Mouse (Mus musculus) limb, embryonic 15.5 days (tissue): Measurements from ENCODE around the gene Hrh3. TPM values are rescaled to one million over a fixed set of nuclear protein-coding genes. Genes with fewer than 3 reads are reported as not detected.

ENCODE experiments used
- ATAC-seq: fragments of 200-750 bp; cut with Nextera tagmentation; 2 replicates; pipeline ENCODE4 v1.8.0; 2017; ENCODE audit warnings: low read depth, moderate TSS enrichment; ENCODE audit not compliant: insufficient number of reproducible peaks, low FRiP score, low TSS enrichment
- H3K27ac ChIP-seq: fragments of 300-500 bp; sonication (generic); 2 replicates; pipeline ENCODE4 v1.5.1; 2015; ENCODE audit warnings: moderate library complexity, mild to moderate bottlenecking, inconsistent platforms
- H3K27me3 ChIP-seq: fragments of 300-500 bp; sonication (generic); 2 replicates; pipeline ENCODE4 v1.6.1; 2015; ENCODE audit warnings: inconsistent platforms
- H3K36me3 ChIP-seq: fragments of 300-500 bp; sonication (generic); 2 replicates; pipeline ENCODE4 v1.6.1; 2015; ENCODE audit warnings: inconsistent platforms
- H3K4me1 ChIP-seq: fragments of 300-500 bp; sonication (generic); 2 replicates; pipeline ENCODE4 v1.6.1; 2015; ENCODE audit warnings: inconsistent platforms
- H3K4me2 ChIP-seq: fragments of 300-500 bp; sonication (generic); 2 replicates; pipeline ENCODE4 v1.6.1; 2015; ENCODE audit warnings: mild to moderate bottlenecking, inconsistent platforms
- H3K4me3 ChIP-seq: fragments of 300-500 bp; sonication (generic); 2 replicates; pipeline ENCODE4 v1.5.1; 2015; ENCODE audit warnings: mild to moderate bottlenecking, inconsistent platforms
- H3K9ac ChIP-seq: fragments of 300-500 bp; sonication (generic); 2 replicates; pipeline ENCODE4 v1.6.1; 2015; ENCODE audit warnings: inconsistent platforms
- H3K9me3 ChIP-seq: fragments of 300-500 bp; sonication (generic); 2 replicates; pipeline ENCODE4 v1.6.1; 2016; ENCODE audit warnings: inconsistent platforms
- WGBS: fragments of 180-500 bp; shearing (Covaris S2); methylation state at CpG from one replicate; pipeline ENCODE4 v1.1.7; 2015; 5-methylcytosine and 5-hydroxymethylcytosine counted together
- polyA plus RNA-seq: library from polyadenylated mRNA; unstranded; fragments of >200 nt; fragmentation: Nextera tagmentation; extraction: Ambion mirVana; gene quantifications from 2 replicates; pipeline ENCODE4 v1.2.1, GENCODE M21; 2015

Gene Hrh3
- polyA plus RNA-seq, 1 experiment from 2014 or later = not detected

DNA sequence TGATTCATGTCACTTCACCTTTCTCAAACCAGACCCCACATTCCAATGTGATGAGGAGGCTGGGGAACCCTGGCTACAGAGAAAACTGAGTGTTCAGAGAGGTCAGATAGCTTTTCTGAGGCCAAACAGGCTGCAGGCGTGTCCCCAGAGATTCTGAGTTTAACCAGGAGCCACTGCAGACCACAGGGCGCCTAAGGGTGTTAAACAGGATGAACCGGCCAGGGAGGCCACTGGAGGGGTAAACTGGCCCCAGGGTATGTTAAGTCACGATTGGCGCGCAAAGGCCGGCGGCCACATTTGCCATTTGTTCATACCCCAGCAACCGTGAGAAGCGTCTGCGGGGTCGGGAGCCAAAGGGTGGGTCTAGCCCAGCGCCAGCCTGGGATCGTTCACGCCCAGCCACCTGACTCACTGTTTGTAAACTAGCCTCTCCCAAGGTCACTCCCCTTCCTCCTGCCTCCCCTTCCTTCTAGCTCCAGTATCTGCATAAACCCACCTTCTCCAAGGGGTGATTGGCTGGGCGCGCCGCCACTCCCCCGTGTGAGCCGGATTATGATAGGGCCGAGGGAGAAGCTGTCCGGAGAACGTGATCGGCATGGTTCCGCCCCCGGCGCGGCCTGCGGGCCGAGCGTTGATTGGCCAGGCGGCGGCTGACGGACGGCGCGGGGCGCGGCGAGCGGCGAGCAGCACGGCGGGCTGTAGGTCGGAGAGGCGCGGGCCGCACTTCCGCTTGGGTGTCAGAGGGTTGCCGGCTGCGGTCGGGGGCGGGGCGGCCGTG is 14.6 kb upstream of the Hrh3 start, which contains the start of gene Osbpl2:
TSS of gene Osbpl2 (plus strand) at position 646 of the 778 bp plus-strand sequence.
- peak within 1 kb of the TSS; percentile 82 for H3K4me2 ChIP-seq
- peak; percentile 98 for ATAC-seq
- no peaks in the 10 kb centered on the region for H3K9me3 ChIP-seq
- WGBS = under 1% methylated on average over 55 of the region's 55 CpGs
- H3K27me3 ChIP-seq = peaks cover 21% of the 10 kb centered on the region; the same call in 1 of the 2 replicates
- peak within 1 kb of the TSS; percentile 72 for H3K27ac ChIP-seq
- H3K4me1 ChIP-seq = peaks cover 24% of the 10 kb centered on the region
- peak within 1 kb of the TSS; percentile 74 for H3K9ac ChIP-seq
- H3K4me3 ChIP-seq = peak within 1 kb of the TSS; percentile 96
- H3K36me3 ChIP-seq = peaks cover 8% of the 10 kb centered on the region; the same call in 1 of the 2 replicates

DNA sequence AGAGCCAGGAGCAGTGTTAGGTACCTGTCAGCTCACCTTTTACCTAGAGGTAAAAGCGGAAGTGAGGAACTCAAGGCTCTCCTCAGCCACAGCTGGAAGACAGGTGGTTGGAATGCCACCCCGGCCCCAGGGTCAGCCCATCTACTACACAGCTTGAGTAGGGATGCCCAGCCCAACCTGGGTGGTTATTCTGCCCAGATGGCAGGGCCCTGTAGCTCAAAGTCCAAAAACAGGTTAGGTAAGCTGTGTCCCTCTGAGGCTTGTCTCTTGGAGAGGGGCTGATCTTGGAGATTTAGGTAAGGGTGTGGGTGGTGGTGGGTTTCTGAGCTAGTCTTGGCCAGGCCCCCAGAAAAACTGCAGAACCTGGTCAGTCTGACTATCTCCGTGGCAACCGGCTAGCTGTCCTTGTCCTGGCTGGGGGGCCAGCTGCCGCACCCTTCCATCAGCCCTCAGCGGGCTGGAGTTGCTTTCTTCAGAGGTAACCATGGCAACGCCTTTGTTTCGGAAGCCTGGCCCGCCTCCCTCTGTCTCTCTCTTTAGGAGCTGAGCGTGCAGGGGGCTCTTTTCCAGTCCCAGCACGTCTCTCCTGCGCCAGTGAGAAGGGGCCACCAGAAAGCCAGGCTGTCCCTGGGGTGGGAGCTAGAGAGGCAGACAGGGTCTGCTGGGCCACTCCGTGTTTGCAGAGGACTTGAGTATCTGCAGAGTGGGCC is 13.4 kb upstream of the Hrh3 start:
- no peak overlapping the region for H3K27ac ChIP-seq
- peaks cover 23% of the 10 kb centered on the region; the same call in 1 of the 2 replicates for H3K27me3 ChIP-seq
- H3K9ac ChIP-seq = 0 out of 2 replicates have a peak overlapping the region, but pooled peaks have one; percentile 14
- no peaks in the 10 kb centered on the region for H3K36me3 ChIP-seq
- 9% methylated on average over 13 of the region's 13 CpGs for WGBS
- no peak for ATAC-seq
- H3K4me2 ChIP-seq = no peak overlapping the region
- H3K4me1 ChIP-seq = peaks cover 24% of the 10 kb centered on the region
- H3K9me3 ChIP-seq = no peaks in the 10 kb centered on the region
- H3K4me3 ChIP-seq = no peak overlapping the region

DNA sequence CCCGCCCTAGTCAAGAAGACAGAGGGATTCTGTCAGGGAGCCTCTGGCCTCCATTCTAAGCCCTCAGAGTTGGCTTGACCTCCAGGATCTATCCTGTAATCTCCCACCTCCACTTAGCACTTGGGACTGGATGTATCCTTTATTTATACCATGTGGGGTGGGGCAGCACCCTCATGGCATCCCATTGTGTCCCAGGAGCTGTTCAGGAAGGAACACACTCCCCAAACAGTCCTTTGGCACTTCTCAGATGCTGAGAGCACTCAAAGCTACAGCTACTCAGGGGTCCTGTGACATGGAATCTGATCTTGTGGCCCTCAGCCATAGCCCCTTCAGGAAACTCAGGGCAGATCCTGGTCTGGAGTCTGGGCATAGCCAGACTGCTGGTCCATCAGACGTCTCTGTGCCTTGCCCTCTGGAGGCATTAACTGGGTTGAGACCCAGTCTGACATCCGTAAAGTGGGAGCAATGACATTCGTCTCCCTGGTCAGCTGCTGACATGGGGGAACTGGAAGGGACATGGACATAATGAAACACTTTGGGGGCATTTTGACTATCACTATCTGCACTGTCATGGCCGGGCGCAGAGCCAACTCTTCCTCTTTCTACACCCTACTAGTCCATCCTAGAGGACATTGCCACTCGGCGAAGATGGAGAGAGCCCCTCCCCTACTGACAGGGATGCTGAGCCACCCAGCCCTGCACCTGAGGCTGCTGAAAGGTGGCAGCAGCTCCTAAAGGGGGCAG is 12.6 kb upstream of the Hrh3 start:
- Histone ChIP-seq H3K4me2 (no peak overlapping the region), H3K27ac (no peak overlapping the region), H3K4me1 (peaks cover 24% of the 10 kb centered on the region), H3K9me3 (no peaks in the 10 kb centered on the region), H3K27me3 (peaks cover 23% of the 10 kb centered on the region; the same call in 1 of the 2 replicates), H3K9ac (0 out of 2 replicates have a peak overlapping the region, but pooled peaks have one; percentile 14), H3K4me3 (no peak overlapping the region), H3K36me3 (no peaks in the 10 kb centered on the region)
- WGBS = 77% methylated on average over 8 of the region's 8 CpGs
- no peak for ATAC-seq

DNA sequence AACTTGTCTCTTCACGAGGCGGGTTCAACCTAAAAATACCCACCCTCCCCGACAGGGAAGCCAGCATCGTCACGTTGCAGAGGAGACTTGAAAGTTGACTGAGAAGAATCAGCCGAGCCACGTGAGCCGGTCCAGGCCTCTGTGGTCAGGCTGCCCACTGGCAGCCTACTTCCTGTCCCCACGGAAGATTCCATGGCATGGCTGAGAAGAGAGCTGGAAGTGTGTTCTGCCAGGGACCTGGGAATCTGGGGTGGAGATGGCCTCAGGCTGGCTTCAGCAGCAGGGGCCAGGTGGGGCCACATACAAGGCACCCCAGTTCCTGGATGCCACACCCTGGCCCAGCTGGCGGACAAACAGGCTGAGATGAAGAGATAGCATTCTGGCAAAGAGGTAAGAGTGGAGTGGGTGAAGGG is 11.8 kb upstream of the Hrh3 start:
- Histone ChIP-seq H3K27me3 (peaks cover 23% of the 10 kb centered on the region; the same call in 1 of the 2 replicates), H3K27ac (no peak overlapping the region), H3K4me1 (peaks cover 24% of the 10 kb centered on the region), H3K9me3 (no peaks in the 10 kb centered on the region), H3K36me3 (no peaks in the 10 kb centered on the region), H3K9ac (no peak overlapping the region), H3K4me3 (no peak overlapping the region), H3K4me2 (no peak overlapping the region)
- no peak for ATAC-seq
- WGBS = 65% methylated on average over 10 of the region's 10 CpGs

DNA sequence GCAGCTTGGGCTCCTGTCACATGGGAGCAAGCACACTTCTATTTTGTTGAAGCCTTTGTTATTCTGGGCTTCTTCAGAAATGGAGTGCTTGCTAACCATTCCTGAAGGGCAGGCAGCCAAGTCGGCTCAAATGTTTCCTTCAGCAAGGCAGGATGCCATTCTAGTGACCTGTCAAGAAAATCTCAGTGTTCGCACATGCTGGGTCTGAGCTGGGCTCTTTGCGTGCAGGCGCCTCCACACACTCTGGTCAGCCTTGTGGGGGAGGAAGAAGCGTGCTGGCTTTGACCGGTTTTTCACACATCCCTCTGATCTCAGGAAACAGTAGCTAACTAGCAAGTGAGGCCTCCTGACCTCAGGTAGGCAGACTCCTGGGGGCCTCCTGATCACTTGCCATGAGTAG is 11.0 kb upstream of the Hrh3 start:
- no peak overlapping the region for H3K4me3 ChIP-seq
- no peaks in the 10 kb centered on the region for H3K36me3 ChIP-seq
- H3K27ac ChIP-seq = no peak overlapping the region
- peaks cover 23% of the 10 kb centered on the region; the same call in 1 of the 2 replicates for H3K27me3 ChIP-seq
- WGBS = 44% methylated on average over 6 of the region's 6 CpGs
- ATAC-seq = no peak
- H3K4me2 ChIP-seq = no peak overlapping the region
- H3K9ac ChIP-seq = no peak overlapping the region
- peaks cover 23% of the 10 kb centered on the region for H3K4me1 ChIP-seq
- no peaks in the 10 kb centered on the region for H3K9me3 ChIP-seq

DNA sequence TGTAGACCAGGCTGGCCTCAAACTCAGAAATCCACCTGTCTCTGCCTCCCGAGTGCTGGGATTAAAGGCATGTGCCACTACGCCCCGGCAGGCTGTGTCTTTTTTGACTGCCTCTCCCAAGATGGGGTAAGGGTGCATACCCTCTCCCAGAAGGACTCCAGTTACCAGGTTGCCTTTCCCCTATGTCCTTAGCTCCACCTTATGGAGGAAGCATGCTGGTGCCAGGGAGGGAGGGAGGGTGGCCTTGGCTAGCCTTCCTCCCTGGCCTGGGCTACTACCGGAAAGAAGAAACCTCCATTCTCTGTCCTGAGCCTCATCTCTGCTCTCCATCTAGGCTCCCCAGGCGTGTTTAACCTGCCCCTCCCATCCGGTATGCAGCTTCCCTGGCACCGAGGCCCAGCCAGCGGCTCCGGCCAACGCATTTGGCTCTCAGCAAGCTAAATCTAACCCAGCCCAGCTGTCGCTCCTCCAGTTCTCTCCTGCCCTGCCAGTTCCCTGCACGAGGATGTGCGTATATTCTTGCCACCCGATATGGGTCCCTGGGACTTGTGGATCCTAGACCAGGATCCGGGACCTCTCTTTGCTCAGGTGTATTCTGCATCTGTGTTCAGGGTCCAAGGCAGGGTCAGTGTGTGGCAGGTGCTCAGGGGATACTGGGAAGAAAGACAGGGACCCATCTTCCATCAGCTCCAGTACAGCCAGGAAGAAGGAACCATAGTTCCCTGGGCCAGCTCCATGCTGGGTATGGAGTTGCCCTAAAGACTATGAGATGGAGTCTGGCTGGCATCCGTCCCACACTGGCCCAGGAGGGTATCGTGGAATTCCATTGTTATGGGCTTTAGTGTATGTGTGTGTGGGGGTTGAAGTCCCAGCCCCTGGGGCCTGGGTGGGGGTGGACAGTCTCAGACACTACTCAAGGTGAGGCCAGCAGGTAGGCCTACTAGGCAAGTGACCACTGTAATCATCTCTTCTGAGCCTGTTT is 9.9 kb upstream of the Hrh3 start:
- WGBS = 52% methylated on average over 17 of the region's 17 CpGs
- Histone ChIP-seq H3K27me3 (peaks cover 23% of the 10 kb centered on the region; the same call in 1 of the 2 replicates), H3K4me1 (peaks cover 18% of the 10 kb centered on the region), H3K36me3 (no peaks in the 10 kb centered on the region), H3K27ac (no peak overlapping the region), H3K4me3 (no peak overlapping the region), H3K9ac (no peak overlapping the region), H3K9me3 (no peaks in the 10 kb centered on the region), H3K4me2 (no peak overlapping the region)
- ATAC-seq = no peak

DNA sequence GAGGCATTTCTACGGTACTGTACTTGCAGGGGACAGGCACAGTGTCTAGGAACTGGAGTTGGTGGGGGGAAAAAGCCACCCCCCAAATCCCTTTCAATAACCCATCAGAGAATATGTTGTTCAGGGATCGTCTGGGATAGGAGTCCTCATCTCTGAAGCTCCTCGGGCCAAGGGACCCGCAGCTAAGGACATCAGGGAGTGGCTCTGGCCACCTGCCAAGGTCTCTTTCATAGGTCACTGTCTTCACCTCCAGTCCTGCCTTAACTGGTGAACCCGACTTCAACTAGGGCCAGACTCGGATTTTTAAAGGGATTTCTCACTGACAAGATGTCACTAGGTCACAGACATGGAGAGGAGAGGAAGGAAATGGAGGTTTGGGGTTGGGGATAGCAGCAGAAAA is 4.0 kb upstream of the Hrh3 start:
- H3K9me3 ChIP-seq = no peaks in the 10 kb centered on the region
- H3K36me3 ChIP-seq = no peaks in the 10 kb centered on the region
- no peak overlapping the region for H3K4me2 ChIP-seq
- peaks cover 27% of the 10 kb centered on the region for H3K27me3 ChIP-seq
- no peak overlapping the region for H3K4me3 ChIP-seq
- peaks cover 15% of the 10 kb centered on the region for H3K4me1 ChIP-seq
- 73% methylated on average over 6 of the region's 6 CpGs for WGBS
- H3K9ac ChIP-seq = no peak overlapping the region
- ATAC-seq = no peak
- no peak overlapping the region for H3K27ac ChIP-seq

DNA sequence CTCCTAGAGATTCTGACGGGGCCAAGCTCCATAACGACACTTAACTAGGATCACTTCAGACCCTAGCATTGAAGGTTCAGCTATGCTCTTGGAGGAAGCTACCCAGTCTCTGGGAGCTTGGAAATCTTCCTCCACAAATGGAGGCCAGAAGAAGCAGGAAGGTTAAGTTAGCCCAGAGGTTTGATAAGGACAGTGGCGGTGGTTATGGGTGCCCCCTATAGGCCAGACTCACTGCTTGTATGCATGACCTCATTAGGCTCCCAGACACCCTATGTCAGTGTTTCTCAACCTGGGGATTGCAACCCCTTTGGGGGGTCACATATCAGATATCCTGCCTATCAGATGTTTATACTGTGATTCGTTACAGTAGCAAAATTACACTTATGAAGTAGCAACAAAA is 2.8 kb upstream of the Hrh3 start:
- no peak overlapping the region for H3K27ac ChIP-seq
- peaks cover 17% of the 10 kb centered on the region for H3K4me1 ChIP-seq
- ATAC-seq = no peak
- no peaks in the 10 kb centered on the region for H3K36me3 ChIP-seq
- H3K9ac ChIP-seq = no peak overlapping the region
- H3K4me2 ChIP-seq = no peak overlapping the region
- 53% methylated on average over 4 of the region's 4 CpGs for WGBS
- no peak overlapping the region for H3K4me3 ChIP-seq
- H3K27me3 ChIP-seq = peaks cover 39% of the 10 kb centered on the region
- no peaks in the 10 kb centered on the region for H3K9me3 ChIP-seq

DNA sequence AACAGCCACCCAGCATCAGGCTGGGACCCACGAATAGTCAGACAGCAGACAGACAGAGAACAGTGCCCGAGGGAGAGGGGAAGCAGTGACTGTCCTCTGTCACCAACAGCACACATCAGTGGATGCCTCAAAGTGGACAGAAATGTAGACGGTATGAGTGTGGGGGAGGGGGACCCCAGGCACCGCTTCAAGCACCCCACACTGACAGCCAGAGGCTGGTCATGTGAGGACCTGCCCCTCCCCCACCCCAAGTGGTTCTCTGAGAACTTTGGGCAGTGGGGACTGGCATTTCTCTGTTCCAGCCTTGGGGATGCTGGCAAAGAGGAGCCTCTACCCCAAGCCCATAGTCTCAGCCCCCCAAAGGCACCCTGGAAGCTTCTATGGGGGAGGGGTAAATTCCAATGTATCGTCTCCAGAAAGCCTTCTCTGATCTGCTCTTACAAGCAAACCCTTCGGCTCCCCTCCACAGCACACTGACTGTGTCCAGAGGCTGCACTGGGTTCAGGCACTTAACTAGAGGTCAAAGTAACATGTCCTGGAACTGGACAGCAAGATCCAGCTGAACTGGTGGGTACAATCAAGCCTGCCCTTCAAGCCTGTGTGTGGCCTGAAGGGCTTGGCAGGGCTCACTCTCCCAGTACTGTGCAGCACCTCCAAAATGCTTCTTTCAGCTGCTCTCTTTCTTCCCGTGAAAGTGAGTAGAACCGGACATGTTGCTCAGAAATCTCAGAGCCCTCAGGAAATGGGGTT is 1.3 kb upstream of the Hrh3 start:
- H3K27me3 ChIP-seq = peaks cover 54% of the 10 kb centered on the region
- H3K27ac ChIP-seq = no peak overlapping the region
- H3K4me2 ChIP-seq = no peak overlapping the region
- no peak for ATAC-seq
- WGBS = 25% methylated on average over 8 of the region's 8 CpGs
- H3K9ac ChIP-seq = no peak overlapping the region
- no peak overlapping the region for H3K4me3 ChIP-seq
- no peaks in the 10 kb centered on the region for H3K9me3 ChIP-seq
- no peaks in the 10 kb centered on the region for H3K36me3 ChIP-seq
- H3K4me1 ChIP-seq = peaks cover 17% of the 10 kb centered on the region

DNA sequence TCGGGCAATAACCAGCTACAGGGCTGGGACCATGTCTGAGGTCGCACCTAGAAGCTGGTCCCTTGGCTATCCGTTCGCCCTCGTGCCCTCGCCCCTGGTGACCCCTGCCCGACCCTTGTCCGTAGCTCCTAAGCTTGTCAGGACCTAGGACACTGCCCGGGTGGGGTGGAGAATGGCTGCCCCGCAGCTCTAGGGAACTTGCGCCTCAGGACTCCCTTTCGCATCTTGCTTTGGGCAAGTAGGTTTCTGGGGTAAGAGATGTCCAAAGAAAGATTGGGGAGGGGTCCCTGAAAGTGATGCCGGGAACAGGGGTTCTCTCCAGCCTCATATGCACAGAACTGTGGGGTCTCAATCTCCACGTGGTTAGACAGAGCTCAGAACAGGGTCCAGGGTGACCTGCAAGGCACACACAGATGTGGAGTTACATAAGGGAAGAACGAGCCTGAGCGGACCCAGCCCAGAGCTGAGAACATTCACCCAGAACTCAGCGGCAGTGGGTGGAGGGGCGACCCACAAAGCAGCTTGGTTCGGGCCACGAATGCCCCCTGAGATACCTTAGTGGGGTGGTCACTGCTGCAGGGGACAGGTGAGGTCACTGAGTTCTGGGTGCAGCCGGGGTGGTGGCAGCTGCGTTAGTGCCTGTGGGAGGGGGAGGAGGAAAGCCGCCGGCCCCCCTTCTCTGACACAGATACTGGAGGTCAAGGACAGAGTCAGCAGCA is 530 bp upstream of the Hrh3 start:
- 13% methylated on average over 24 of the region's 24 CpGs for WGBS
- ATAC-seq = peak; percentile 6; the same call in 1 of the 2 replicates
- H3K27ac ChIP-seq = no peak overlapping the region

More for the DNA sequence above, 530 bp upstream of the Hrh3 start:
- Histone ChIP-seq H3K4me2 (peak overlapping the region; percentile 97), H3K36me3 (no peaks in the 10 kb centered on the region), H3K4me3 (peak overlapping the region; percentile 49), H3K4me1 (peaks cover 18% of the 10 kb centered on the region), H3K9me3 (no peaks in the 10 kb centered on the region), H3K27me3 (peaks cover 62% of the 10 kb centered on the region), H3K9ac (no peak overlapping the region)
